Mouse (Mus musculus) adrenal gland, adult (tissue): ENCODE data around the gene Gm42372.

Source experiments
- DNase-seq, 2 experiments: peaks; one replicate each; pipeline ENCODE4 v3.0.0; 2022 to 2023; ENCODE audit warnings: low spot score in 1 of 2; ENCODE audit not compliant: inconsistent age in 2 of 2

The Gm42372 gene

DNA sequence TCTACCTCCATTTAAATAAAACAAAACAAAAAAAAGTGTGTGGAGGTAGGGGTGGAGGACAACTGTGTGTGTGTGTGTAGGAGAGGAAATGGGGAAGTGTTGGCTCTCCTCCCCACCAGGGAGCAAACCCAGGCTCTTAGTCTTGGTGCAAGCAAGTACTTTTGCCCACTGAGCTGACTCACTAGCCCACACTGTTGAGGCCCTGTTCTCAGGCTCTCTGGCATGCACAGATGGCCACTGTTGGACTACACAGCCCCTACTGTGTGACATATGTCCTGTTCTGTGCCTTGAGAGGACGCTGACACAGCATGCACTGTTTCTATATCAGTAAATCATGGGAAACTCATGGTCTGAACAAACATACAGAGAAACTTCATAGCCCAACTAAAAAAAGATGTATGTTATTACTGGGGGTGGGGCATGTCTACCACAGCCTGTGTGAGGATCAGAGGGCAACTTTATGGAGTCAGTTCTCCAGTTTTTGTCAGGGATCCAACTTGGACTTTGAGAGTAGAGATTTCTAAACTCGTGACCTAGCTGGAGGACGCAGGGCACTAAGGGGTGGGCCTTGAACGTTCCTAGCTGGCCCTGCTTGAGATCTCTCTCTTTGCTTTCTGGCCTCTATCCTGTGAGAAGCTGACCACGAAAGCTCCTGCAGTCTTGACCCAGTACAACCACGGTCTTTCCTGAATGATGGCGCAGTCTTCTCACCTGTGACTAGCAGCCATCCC is 20.5 kb downstream of the Gm42372 start:
- peak in 1 of 2 experiments; percentile 69 for DNase-seq

DNA sequence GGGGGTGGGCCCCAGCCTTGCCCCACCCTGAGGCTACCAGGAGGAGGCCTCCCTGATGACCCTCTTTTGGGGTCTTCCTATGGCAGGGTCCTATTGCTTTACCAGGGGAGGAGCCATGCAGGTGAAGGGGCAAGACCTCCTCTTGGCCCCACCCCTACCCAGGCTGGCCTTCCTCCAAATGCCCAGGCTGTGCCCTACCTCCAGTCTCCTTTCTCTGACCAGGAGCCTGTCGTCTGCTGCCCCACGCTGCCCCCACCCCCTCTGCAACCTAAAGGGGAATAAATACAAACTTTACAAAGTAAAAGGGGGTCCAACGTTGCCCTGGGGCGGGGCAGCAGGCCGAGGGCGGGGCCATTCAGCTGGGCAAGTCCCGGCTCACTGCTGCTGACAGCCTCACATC is 21.8 kb downstream of the Gm42372 start:
- DNase-seq = no peak

GRCm38 (mm10) chr7:17007300-17007699 is 24.4 kb downstream of the Gm42372 start:
- DNase-seq = no peak

DNA sequence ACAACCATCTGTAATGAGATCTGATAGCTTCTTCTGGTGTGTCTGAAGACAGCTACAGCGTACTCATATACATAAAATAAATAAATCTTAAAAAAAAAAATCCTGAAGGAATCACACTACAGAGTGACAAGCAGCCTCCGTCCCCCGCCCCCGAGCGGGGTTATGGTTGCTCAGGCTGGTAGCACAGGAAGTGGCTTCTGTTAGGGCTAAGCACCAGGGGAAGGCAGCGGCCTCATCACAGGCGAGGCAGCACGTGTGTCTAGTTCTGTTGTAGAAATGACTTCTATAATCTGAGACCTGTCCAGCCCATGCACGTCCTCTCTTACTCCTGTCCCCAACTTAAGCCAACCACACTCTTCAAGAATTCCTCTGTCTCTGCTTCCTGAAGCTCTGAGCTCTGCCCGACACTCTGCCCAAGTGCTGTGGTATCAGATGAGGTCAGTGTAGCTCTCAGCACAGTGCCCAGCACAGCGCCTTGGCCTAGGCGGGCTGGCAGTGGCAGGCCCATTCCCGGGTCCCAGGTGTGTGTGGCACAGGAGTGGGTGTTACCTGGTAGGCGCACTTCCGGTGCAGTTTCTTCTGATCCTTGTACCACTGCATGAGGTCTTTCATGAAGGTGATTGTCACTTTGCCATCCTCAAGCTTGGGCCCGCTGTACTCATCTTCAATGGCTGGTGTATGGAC is 26.6 kb downstream of the Gm42372 start:
- DNase-seq = no peak

- DNase-seq = no peak
Observed at GRCm38 (mm10) chr7:17010010-17010347, 27.1 kb downstream of the Gm42372 start.

DNA sequence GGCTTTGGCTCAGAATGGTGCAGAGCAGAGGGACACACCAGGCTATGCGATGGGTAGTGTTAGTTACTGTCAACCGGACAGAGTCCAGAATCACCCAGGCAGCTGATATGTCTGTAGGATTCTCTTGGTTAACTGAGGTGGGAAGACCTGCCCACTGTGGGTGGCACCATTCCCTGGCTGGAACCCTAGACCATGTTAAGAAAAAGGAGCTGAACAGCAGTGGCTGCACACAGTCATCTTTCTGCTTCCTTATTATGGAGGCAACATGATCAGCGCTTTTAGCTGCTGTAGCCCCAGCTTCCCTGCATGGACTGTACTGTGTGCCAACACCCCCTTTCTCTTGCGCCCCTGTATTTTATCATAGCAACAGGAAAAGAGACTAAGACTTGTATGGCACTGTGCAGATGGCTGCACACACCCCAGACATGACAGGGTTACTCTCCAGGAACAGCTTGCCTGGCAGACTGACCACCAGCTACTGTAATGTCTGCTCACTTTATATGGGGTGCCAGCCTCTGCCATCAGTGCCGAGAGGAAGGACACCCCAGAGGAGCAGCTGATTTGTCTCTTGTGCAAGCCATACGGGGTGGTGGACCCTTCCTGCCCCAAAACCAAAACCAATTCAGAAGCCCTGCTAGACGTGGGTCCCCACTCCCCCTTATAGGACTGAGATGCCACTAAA is 29.2 kb downstream of the Gm42372 start:
- DNase-seq = no peak

DNA sequence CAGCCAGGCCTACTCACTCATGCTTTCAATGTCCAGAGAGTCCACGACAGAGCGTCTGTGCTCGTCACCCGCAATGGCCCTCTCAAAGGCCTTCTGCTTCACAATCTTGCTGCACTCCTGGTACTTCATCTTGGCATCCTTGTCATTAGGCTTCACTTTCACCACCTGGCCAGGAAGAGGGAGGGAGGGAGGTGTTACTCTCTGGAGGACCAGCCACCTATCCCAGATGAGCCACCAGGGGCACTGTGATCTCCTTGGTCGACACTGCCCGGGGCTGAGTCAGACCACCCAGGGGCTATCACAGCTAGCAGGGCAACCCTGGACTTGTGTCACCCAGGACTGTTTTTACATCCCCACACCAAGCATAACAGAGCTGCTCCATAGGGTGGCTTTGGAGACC is 32.5 kb downstream of the Gm42372 start:
- no peak for DNase-seq

GRCm38 (mm10) chr7:17017036-17017435 is 34.1 kb downstream of the Gm42372 start:
- peak; percentile 91 to 96 for DNase-seq

- no peak for DNase-seq
Observed at GRCm38 (mm10) chr7:17017921-17018320, 35.0 kb downstream of the Gm42372 start.

DNA sequence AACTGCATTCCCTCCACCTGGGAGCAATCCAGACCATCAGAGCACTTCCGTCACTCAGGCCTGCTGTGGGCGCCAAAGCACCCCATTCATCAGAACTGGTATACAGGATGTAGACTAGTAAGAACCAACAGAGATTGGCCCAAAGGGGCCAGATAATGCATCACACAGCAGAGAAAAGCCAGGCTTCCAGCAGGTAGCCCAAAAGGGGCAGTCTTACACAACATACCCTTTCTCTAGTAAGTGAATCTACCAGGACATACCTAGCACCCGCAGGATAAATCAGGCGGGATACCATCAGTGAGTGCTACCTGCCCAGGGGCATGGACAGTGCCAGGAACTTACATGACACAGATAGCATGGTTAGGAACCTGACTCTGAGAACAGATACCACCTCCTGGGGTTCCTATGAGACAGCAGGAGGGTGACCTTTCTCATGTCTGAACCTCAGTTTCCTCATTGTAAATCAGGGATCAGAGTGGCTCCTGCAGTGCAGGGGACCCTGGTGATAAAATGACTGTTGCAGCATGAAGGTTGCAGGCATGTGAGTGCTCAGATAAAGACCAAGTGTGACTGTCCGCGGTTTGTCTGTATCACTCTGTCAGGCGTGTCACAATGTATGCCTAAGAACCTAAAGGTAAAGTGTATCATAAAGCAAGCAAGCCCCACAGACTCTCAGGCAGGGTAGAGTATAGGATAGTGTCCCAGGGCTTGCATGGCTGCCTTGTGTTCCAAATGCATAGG is 36.7 kb downstream of the Gm42372 start:
- DNase-seq = no peak

GRCm38 (mm10) chr7:17022176-17022575 is 39.3 kb downstream of the Gm42372 start:
- no peak for DNase-seq

DNA sequence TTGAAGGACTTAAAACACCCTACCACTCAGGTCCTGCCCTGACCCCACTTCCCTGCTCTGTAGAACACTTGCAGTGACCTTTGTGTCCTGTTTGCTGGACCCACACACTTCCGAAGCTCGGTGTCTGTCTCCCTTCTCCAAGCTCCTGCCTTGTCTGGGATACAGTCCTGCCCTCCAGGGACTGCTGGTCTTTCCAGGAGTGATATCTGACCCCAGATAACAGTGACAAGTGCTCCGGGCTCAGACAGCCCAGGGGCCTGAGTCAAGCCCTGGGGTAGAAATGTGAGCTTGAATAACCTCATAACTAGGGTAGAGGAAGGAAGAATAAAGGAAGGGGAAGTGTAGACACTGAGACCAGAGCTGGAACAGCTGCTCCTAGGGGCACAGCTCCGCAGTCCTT is 40.8 kb downstream of the Gm42372 start:
- DNase-seq = no peak

- peak in 1 of 2 experiments; percentile 63 for DNase-seq
Observed at GRCm38 (mm10) chr7:17024141-17024540, 41.3 kb downstream of the Gm42372 start.

DNA sequence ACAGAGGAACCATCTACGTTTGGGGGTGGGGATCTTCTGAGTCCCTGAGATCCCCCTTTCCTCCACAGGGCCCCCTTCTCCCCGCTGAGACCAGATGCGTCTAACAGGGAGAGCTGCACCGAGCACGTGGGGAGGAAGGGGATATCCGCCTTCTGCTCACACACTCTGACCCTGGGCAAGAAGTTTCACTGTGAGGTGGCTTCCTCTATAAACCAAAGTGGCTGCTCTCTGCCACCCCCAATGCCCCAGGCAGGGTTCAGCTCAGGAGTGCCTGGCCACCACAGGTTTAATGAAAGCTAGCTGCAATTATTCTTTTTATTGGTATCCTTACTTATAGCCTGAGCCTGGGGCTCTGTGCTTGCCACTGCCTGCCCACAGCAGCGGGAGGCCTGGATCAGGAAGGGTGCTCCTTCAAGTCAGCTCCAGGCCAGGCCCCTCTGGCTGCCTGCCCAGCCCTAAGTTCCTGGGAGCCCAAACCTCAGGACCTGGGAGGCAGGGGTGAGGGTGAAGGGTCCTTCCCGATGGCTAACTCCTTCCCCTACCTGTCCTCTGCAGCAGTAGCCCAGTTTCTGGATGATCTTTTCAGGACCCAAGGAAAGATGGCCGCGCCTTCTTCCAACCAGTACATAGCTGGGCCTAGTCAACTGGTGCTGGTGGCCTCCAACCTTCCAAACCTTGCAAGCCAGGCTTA is 42.1 kb downstream of the Gm42372 start:
- peak in 1 of 2 experiments; percentile 68 for DNase-seq

- no peak for DNase-seq
Observed at GRCm38 (mm10) chr7:17025505-17025894, 42.6 kb downstream of the Gm42372 start.

DNA sequence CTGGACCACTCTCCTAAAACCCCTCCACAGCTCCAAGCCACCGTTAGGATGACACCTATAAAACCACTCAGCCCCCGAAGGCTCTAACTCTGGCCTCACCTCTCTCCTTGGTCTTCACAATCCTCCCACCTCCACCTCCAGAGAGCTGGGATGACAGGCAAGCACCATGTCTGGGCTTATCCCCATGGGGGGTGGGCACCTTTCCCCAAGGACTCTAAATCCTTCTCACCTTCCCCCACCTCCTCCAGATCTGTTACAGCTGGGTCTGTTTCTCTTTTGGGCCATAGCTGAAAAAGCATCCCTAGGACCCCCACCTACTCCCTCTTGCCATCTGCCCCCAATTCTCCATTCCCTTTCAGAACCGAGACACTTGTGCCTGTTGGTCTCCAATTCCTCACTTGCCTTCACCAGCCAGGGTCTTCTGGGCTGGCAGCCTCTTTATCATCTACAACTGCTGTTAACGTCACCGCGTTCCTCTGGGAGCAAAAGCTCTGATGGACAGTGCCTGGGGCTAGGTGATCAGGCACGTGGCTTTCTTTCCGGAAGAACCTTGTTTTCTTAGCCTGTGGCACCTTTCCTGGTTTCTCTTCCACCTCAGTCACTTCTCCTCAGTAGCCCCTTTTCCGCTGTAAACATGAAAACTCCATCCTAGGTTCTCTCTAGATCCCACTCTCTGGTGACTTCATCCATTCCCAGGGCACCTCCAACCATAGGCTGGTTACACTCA is 43.2 kb downstream of the Gm42372 start:
- DNase-seq = peak in 1 of 2 experiments; percentile 29

GRCm38 (mm10) chr7:17026710-17027587 is 44.1 kb downstream of the Gm42372 start:
- no peak for DNase-seq

- peak; percentile 94 to 97 for DNase-seq
Observed at GRCm38 (mm10) chr7:17027588-17028343, 44.9 kb downstream of the Gm42372 start, which contains the start of gene Ppp5c. Ppp5c (minus strand) TSS chr7:17027924.
